Mouse (Mus musculus): ENCODE results near the gene Syngr1. TPM values are rescaled to one million over a fixed set of nuclear protein-coding genes. Genes with fewer than 3 reads are reported as not detected.

Gene Syngr1
- 10.5 and 11.2 TPM in 2 replicates for polyA plus RNA-seq (2016; fragmentation: Nextera tagmentation; extraction: Ambion mirVana)

- Histone ChIP-seq H3K27me3 (ENCODE audit: poor library complexity, severe bottlenecking) (peaks cover 62% of the 10 kb centered on the region), H3K4me3 (peak within 1 kb of the TSS; percentile 77), H3K27ac (peak within 1 kb of the TSS; percentile 76), H3K36me3 (replicated peaks) (no peaks in the 10 kb centered on the region), H3K9me3 (peaks cover 3% of the 10 kb centered on the region; the same call in 1 of the 2 replicates), H3K4me1 (peaks cover 30% of the 10 kb centered on the region)
- under 1% methylated on average over 85 of the region's 86 CpGs for WGBS
- DNase-seq (ENCODE audit: extremely low spot score, low spot score), result peak; percentile 76
Observed at GRCm38 (mm10) chr15:80091121-80091955, at the start of gene Syngr1, which contains the start of gene Rpl3. Gene Syngr1, plus strand, starts transcription at chr15:80091334. Gene Rpl3, minus strand, starts transcription at chr15:80091868.

- WGBS, result 75% methylated on average over 4 of the region's 4 CpGs
- no peaks in the 10 kb centered on the region for H3K27me3 ChIP-seq (ENCODE audit: poor library complexity, severe bottlenecking)
- H3K4me1 ChIP-seq, result no peaks in the 10 kb centered on the region
- no peaks in the 10 kb centered on the region for H3K36me3 ChIP-seq (replicated peaks)
- H3K27ac ChIP-seq, result no peak overlapping the region
- no peak for DNase-seq (ENCODE audit: extremely low spot score, low spot score)
- peaks cover 8% of the 10 kb centered on the region; the same call in 1 of the 2 replicates for H3K9me3 ChIP-seq
- no peak overlapping the region for H3K4me3 ChIP-seq
Observed at GRCm38 (mm10) chr15:80042152-80042551, 49.0 kb upstream of the Syngr1 start.

GRCm38 (mm10) chr15:80044249-80044648, 46.9 kb upstream of the Syngr1 start:
- 93% methylated on average over 10 of the region's 10 CpGs for WGBS
- peaks cover 8% of the 10 kb centered on the region; the same call in 1 of the 2 replicates for H3K9me3 ChIP-seq
- no peak overlapping the region for H3K4me3 ChIP-seq
- H3K27me3 ChIP-seq (ENCODE audit: poor library complexity, severe bottlenecking), result no peaks in the 10 kb centered on the region
- H3K36me3 ChIP-seq (replicated peaks), result no peaks in the 10 kb centered on the region
- H3K4me1 ChIP-seq, result no peaks in the 10 kb centered on the region
- H3K27ac ChIP-seq, result no peak overlapping the region
- DNase-seq (ENCODE audit: extremely low spot score, low spot score), result no peak

GRCm38 (mm10) chr15:80045749-80046148, 45.4 kb upstream of the Syngr1 start:
- Histone ChIP-seq H3K9me3 (peaks cover 8% of the 10 kb centered on the region; the same call in 1 of the 2 replicates), H3K27ac (no peak overlapping the region), H3K4me3 (no peak overlapping the region), H3K4me1 (no peaks in the 10 kb centered on the region), H3K27me3 (ENCODE audit: poor library complexity, severe bottlenecking) (no peaks in the 10 kb centered on the region), H3K36me3 (replicated peaks) (no peaks in the 10 kb centered on the region)
- 93% methylated on average over 2 of the region's 2 CpGs for WGBS
- no peak for DNase-seq (ENCODE audit: extremely low spot score, low spot score)

- no peaks in the 10 kb centered on the region for H3K4me1 ChIP-seq
- 86% methylated on average over 2 of the region's 2 CpGs for WGBS
Observed at GRCm38 (mm10) chr15:80047242-80047641, 43.9 kb upstream of the Syngr1 start.

GRCm38 (mm10) chr15:80047973-80048372, 43.2 kb upstream of the Syngr1 start:
- Histone ChIP-seq H3K4me1 (no peaks in the 10 kb centered on the region), H3K27ac (0 out of 2 replicates have a peak overlapping the region, but pooled peaks have one; percentile 16), H3K9me3 (peaks cover 8% of the 10 kb centered on the region; the same call in 1 of the 2 replicates), H3K27me3 (ENCODE audit: poor library complexity, severe bottlenecking) (no peaks in the 10 kb centered on the region), H3K36me3 (replicated peaks) (no peaks in the 10 kb centered on the region), H3K4me3 (no peak overlapping the region)
- WGBS, result 49% methylated on average over 5 of the region's 5 CpGs
- no peak for DNase-seq (ENCODE audit: extremely low spot score, low spot score)

More at GRCm38 (mm10) chr15:80047242-80047641, 43.9 kb upstream of the Syngr1 start:
- H3K27ac ChIP-seq, result no peak overlapping the region
- no peak overlapping the region for H3K4me3 ChIP-seq
- H3K9me3 ChIP-seq, result peaks cover 8% of the 10 kb centered on the region; the same call in 1 of the 2 replicates
- no peak for DNase-seq (ENCODE audit: extremely low spot score, low spot score)
- H3K36me3 ChIP-seq (replicated peaks), result no peaks in the 10 kb centered on the region
- H3K27me3 ChIP-seq (ENCODE audit: poor library complexity, severe bottlenecking), result no peaks in the 10 kb centered on the region

GRCm38 (mm10) chr15:80050093-80050492, 41.0 kb upstream of the Syngr1 start:
- H3K9me3 ChIP-seq, result peaks cover 8% of the 10 kb centered on the region; the same call in 1 of the 2 replicates

GRCm38 (mm10) chr15:80051092-80051761, 39.9 kb upstream of the Syngr1 start:
- Histone ChIP-seq H3K27ac (no peak overlapping the region), H3K27me3 (ENCODE audit: poor library complexity, severe bottlenecking) (no peaks in the 10 kb centered on the region), H3K36me3 (replicated peaks) (no peaks in the 10 kb centered on the region), H3K4me1 (peaks cover 17% of the 10 kb centered on the region), H3K4me3 (no peak overlapping the region), H3K9me3 (no peaks in the 10 kb centered on the region)
- no peak for DNase-seq (ENCODE audit: extremely low spot score, low spot score)
- WGBS, result 84% methylated on average over 19 of the region's 19 CpGs

More at GRCm38 (mm10) chr15:80050093-80050492, 41.0 kb upstream of the Syngr1 start:
- WGBS, result 77% methylated on average over 4 of the region's 4 CpGs
- Histone ChIP-seq H3K36me3 (replicated peaks) (no peaks in the 10 kb centered on the region), H3K27ac (no peak overlapping the region), H3K4me3 (no peak overlapping the region), H3K27me3 (ENCODE audit: poor library complexity, severe bottlenecking) (no peaks in the 10 kb centered on the region), H3K4me1 (peaks cover 7% of the 10 kb centered on the region)
- no peak for DNase-seq (ENCODE audit: extremely low spot score, low spot score)

GRCm38 (mm10) chr15:80051782-80052181, 39.4 kb upstream of the Syngr1 start:
- Histone ChIP-seq H3K4me3 (no peak overlapping the region), H3K36me3 (replicated peaks) (no peaks in the 10 kb centered on the region), H3K27ac (no peak overlapping the region), H3K9me3 (no peaks in the 10 kb centered on the region), H3K4me1 (peaks cover 21% of the 10 kb centered on the region), H3K27me3 (ENCODE audit: poor library complexity, severe bottlenecking) (no peaks in the 10 kb centered on the region)
- DNase-seq (ENCODE audit: extremely low spot score, low spot score), result no peak
- 91% methylated on average over 9 of the region's 9 CpGs for WGBS

GRCm38 (mm10) chr15:80053381-80054033, 37.6 kb upstream of the Syngr1 start:
- Histone ChIP-seq H3K27ac (peak overlapping the region; percentile 67), H3K4me1 (peaks cover 24% of the 10 kb centered on the region)
- 77% methylated on average over 8 of the region's 8 CpGs for WGBS

GRCm38 (mm10) chr15:80054034-80054710, 37.0 kb upstream of the Syngr1 start:
- WGBS, result 89% methylated on average over 7 of the region's 7 CpGs
- no peak for DNase-seq (ENCODE audit: extremely low spot score, low spot score)
- no peaks in the 10 kb centered on the region for H3K27me3 ChIP-seq (ENCODE audit: poor library complexity, severe bottlenecking)
- H3K4me1 ChIP-seq, result peaks cover 24% of the 10 kb centered on the region
- no peak overlapping the region for H3K4me3 ChIP-seq
- H3K9me3 ChIP-seq, result no peaks in the 10 kb centered on the region
- no peaks in the 10 kb centered on the region for H3K36me3 ChIP-seq (replicated peaks)
- H3K27ac ChIP-seq, result peak overlapping the region; percentile 67

More at GRCm38 (mm10) chr15:80053381-80054033, 37.6 kb upstream of the Syngr1 start:
- H3K9me3 ChIP-seq, result no peaks in the 10 kb centered on the region
- no peaks in the 10 kb centered on the region for H3K27me3 ChIP-seq (ENCODE audit: poor library complexity, severe bottlenecking)
- DNase-seq (ENCODE audit: extremely low spot score, low spot score), result no peak
- no peak overlapping the region for H3K4me3 ChIP-seq
- H3K36me3 ChIP-seq (replicated peaks), result no peaks in the 10 kb centered on the region

GRCm38 (mm10) chr15:80058151-80058550, 33.0 kb upstream of the Syngr1 start:
- 93% methylated on average over 7 of the region's 7 CpGs for WGBS

More at GRCm38 (mm10) chr15:80058151-80058550, 33.0 kb upstream of the Syngr1 start:
- no peaks in the 10 kb centered on the region for H3K36me3 ChIP-seq (replicated peaks)
- no peak for DNase-seq (ENCODE audit: extremely low spot score, low spot score)
- H3K27me3 ChIP-seq (ENCODE audit: poor library complexity, severe bottlenecking), result no peaks in the 10 kb centered on the region
- no peak overlapping the region for H3K27ac ChIP-seq
- H3K4me3 ChIP-seq, result no peak overlapping the region
- H3K4me1 ChIP-seq, result peaks cover 43% of the 10 kb centered on the region
- H3K9me3 ChIP-seq, result no peaks in the 10 kb centered on the region

All from forebrain, embryonic 10.5 days (tissue).